Mouse (Mus musculus) yolk sac, embryonic 10.5 days (tissue): Measurements from ENCODE around the gene Sdha.

ENCODE experiments used
- DNase-seq: peaks from one replicate; pipeline ENCODE4 v3.0.0-alpha.2; 2017; ENCODE audit warnings: low spot score

Sdha gene

GRCm38 (mm10) chr13:74302050-74303037 is 47.7 kb downstream of the Sdha start:
- DNase-seq, result no peak

GRCm38 (mm10) chr13:74301607-74301984 is 48.5 kb downstream of the Sdha start:
- no peak for DNase-seq

- peak; percentile 47 for DNase-seq
Measured at GRCm38 (mm10) chr13:74300925-74301606, 49.0 kb downstream of the Sdha start.

GRCm38 (mm10) chr13:74296376-74296775 is 53.7 kb downstream of the Sdha start:
- no peak for DNase-seq

DNA sequence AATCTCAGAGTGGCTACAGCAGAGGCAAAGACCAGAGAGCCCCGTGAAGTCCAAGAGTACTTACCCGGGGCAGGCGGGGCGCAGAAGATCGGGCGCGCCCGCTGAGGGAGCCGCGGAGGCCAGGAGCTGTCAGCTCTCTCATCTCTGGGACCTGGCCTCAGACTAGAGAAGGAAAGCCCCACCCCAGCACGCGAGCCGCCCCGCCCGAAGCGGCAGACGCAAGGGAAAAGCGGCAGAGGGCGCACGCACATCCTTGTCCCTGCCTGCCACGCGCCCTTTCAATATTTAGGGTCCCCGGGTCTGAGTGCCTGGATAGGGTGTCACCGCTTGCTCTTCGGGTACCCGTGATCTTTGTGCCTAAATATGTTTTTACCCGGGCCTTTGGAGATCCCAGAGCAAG is 57.9 kb downstream of the Sdha start, which contains the start of gene Ahrr:
Gene Ahrr, minus strand, starts transcription at position 165 of the 400 bp plus-strand sequence.
- DNase-seq, result peak; percentile 55

GRCm38 (mm10) chr13:74289646-74290045 is 60.4 kb downstream of the Sdha start:
- DNase-seq, result no peak

DNA sequence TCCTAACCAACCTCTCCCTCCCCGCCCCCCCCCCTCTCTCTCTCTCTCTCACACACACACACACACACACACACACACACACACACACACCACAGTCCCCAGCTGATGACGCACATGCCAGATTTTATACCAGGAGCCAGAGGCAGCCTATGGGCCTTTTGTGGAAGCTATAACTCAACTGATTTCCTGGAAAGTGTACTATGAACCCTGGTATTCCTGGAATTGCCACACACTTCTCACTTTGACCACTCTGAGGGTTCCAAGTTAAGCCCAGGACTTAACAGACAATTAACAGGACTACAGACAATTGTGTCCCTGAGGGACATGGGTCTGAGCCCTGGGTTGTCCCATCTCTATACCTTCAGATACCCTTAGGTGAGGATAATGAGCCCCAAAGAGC is 67.8 kb downstream of the Sdha start:
- DNase-seq, result peak; percentile 69

DNA sequence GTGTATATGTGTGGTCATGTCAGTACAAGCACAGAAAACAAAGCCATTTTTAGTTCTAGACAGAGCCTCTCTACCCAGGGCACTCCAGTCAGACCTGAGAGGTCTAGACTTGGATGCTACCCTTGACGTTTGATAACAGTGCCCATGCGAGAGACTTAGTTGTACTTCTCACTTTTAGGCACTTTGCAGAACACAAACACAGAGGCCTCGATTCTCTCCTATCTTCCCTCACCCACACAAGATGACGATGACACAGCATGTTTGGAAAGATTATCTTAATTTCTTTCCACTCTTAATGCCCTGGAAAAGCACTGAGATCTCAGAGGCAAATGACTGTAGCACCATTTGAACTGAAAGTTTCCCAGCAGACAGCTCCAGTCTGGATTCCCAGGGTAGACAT is 74.4 kb downstream of the Sdha start:
- no peak for DNase-seq
